ENCODE assay signal across 27 mouse cellular contexts in the genomic region with DNA sequence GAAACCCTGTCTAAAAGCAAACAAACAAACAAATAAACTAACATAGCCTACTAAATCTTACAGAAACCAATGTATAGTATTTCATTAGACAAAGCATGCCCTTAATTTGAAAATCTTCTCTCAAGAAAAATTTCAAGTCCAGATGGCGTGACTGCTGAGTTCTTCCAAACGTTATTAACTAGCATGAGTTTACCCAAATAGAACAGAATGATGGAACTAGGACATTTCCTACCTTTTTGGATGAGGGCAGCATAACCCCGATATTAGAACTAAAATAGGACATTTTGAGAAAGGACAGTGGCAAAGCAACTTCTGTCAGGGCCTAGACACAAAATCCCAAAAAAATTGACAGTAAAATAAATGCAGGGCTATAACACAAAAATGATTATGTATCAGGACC. TPM values are rescaled to one million over a fixed set of nuclear protein-coding genes. Genes with fewer than 3 reads are reported as not detected.
"Had no signal": no experiment of that assay in that cellular context is flagged by ENCODE, and none has a peak within 500 bp of the region (broad histone marks: within the 10 kb centered on the region; RNA-seq: fewer than 3 reads in every experiment).

No protein-coding gene starts in this region.

- DNase-seq: gastrocnemius, adult 2 months; gastrocnemius, postnatal 10 days; gastrocnemius, postnatal 25 days; heart, adult 18-20 months; heart, postnatal 10 days; heart, postnatal 4 days; kidney, adult 18-20 months; kidney, adult 8-10 months; kidney, postnatal 14 days; kidney, postnatal 36 days; layer of hippocampus, adult 9-11 months; layer of hippocampus, postnatal 36 days; left cerebral cortex, postnatal 4 days; lung, adult 18-20 months had no signal

- H3K27ac ChIP-seq: gastrocnemius, adult 2 months; heart, embryonic 10.5 days; hindbrain, embryonic 10.5 days; hindbrain, embryonic 12.5 days; hindbrain, embryonic 15.5 days; intestine, embryonic 15.5 days; kidney, embryonic 15.5 days; kidney, postnatal 0 days; limb, embryonic 13.5 days; limb, embryonic 15.5 days; liver, embryonic 12.5 days; liver, embryonic 14.5 days had no signal

- H3K4me3 ChIP-seq: gastrocnemius, adult 2 months; heart, embryonic 10.5 days; heart, embryonic 12.5 days; hindbrain, embryonic 10.5 days; hindbrain, embryonic 12.5 days; hindbrain, embryonic 15.5 days; intestine, embryonic 15.5 days; kidney, embryonic 15.5 days; limb, embryonic 13.5 days; limb, embryonic 15.5 days; liver, embryonic 12.5 days had no signal

RNA-seq across cellular contexts. Expression of gene Col1a1, which starts 31.7 kb away (rescaled TPM):
- total RNA-seq: granulocyte monocyte progenitor cell, adult 5-6 weeks had no signal
